Comparison of ENCODE assay signal across 10 mouse cellular contexts in the genomic region with DNA sequence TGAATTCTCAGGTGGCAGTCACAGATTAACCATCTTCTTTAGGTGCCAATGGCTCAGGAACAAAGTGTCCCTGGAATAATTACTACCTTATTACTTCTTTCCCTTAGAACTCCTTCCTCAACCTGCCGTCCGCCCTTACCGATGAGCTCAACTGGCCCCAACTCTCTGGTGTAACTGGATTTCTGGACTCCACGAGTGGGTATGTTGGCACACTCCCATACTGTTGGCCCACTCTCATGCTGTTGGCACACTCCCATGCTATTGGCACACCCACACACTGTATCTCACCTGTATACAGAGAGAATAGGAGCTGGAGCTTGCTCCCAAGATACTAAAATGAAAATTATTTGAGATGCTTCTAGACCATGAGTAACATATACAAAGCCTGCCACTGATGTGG.
"Had no signal": no experiment of that assay in that cellular context is flagged by ENCODE, and none has a peak within 500 bp of the region (broad histone marks: within the 10 kb centered on the region; RNA-seq: fewer than 3 reads in every experiment).

No protein-coding gene starts in this region.

- DNase-seq: kidney, postnatal 14 days; left cerebral cortex, postnatal 4 days; liver, postnatal 0 days; lung, embryonic 14.5 days; right cerebral cortex, adult 18-20 months; right cerebral cortex, postnatal 14 days; right cerebral cortex, postnatal 4 days; thymus, adult 2 months; thymus, postnatal 14 days; thymus, postnatal 4 days had no signal
